Mouse (Mus musculus) Patski (cell line): ENCODE measurements around the gene Gm17018. TPM values are rescaled to one million over a fixed set of nuclear protein-coding genes. Genes with fewer than 3 reads are reported as not detected.

Experiments
- ATAC-seq: fragments of 100-300 bp; one replicate; pipeline ENCODE4 v1.8.0; 2021
- CTCF ChIA-PET: fragments of 350-600 bp; sonication (Branson Sonifier 250); formaldehyde crosslinking; loops from one replicate; lab custom pipeline; 2022; ENCODE audit warnings: inconsistent platforms; lab: Charles Lee
- POLR2A ChIA-PET: fragments of 350-600 bp; sonication (Branson Sonifier 250); formaldehyde crosslinking; loops from one replicate; lab custom pipeline; 2022; ENCODE audit warnings: antibody characterized with exemption, inconsistent platforms; lab: Charles Lee
- DNase-seq: peaks from one replicate; pipeline ENCODE4 v3.0.0-alpha.2; 2011; ENCODE audit warnings: low read depth, low spot score
- H3K27me3 ChIP-seq: fragments of 371-371 bp; one replicate; pipeline ENCODE4 v1.5.1; 2021
- CTCF ChIP-seq: fragments of 100-300 bp; IDR thresholded peaks from one replicate; pipeline ENCODE4 v1.5.1; 2021
- in situ Hi-C: fragments of 300-500 bp; cut with MboI; formaldehyde crosslinking; loops from 3 replicates; pipeline ENCODE4 v1.11.1; 2018; ENCODE audit warnings: low pct_unique_long_range_greater_than_20kb, mixed read lengths
- polyA plus RNA-seq: library from polyadenylated mRNA; unstranded; gene quantifications from one replicate; pipeline ENCODE4 v1.2.3, GENCODE M21; 2021

Gm17018 gene
- polyA plus RNA-seq, 1 experiment from 2014 or later, result 71.7 TPM

DNA sequence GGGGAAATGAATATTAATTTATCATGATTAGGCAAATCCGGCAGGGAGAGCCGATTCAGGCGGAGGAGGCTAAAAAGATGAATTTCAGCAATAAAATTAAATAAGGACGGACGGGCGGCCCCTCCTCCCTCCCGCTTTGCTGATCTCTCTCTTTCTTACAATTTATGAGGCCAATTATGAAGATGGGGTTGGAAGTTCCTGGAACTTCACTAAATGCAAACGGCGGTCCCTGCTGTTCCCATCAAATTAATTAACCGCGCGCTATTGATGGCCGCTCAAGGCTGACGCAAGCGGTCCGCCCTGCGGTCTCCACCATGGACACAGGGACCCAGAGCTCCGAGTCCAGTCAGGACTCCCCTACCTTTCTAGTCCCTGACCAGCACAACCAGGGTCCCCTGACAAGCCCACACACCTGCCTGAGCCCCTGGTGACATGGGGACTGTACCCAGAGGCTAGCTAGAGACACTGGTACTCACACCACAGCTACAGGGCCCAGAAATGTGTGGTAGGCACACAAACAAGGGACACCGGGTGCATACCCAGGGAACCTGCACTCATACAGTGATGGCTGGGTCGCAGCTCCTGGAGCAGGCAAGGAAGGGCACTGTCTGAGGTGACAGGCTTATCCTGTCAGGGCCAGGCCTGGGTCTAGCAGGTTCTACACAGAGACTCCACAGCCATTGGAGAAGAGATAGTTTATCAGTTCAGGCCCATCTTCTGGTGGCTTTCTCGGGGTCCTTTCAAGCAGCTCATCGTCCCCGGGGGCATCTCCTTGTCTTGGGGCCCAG is 11.1 kb upstream of the Gm17018 start:
- TF ChIP-seq CTCF, result no peak
- in situ Hi-C loops, result loop anchor here (5.0 kb wide), 2 partner anchors 242 to 332 kb away; no protein-coding TSS in a partner anchor
- DNase-seq (no peak), ATAC-seq (no peak)
- ChIA-PET CTCF (interaction anchor here (0.9 kb wide), 2 partner anchors 11 to 25 kb away, joined by 3 read pairs; no protein-coding TSS in a partner anchor), POLR2A (no interaction called here)
- H3K27me3 ChIP-seq, result peaks cover 24% of the 10 kb centered on the region

DNA sequence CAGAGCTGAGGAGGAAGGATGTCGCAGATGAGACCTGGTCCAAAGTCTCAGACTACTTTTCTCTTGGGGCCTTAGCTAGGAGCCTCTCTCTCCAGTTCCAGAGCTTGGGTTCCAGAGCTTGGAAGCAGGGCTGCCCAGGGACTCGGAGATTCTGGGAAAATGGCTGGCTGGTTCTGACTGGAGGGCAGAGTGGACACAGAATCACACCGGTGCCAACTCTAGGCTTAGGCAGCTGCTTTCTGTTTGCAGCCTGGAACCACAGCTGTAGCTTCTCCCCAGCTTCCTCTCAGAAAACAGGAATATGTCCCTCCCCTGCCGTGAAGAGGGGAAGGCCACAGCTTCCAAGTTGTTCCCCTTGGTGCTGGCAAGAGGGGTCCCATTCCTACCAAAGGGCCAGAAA is 10.5 kb upstream of the Gm17018 start:
- in situ Hi-C loops, result loop anchor here (5.0 kb wide), 2 partner anchors 243 to 333 kb away; no protein-coding TSS in a partner anchor
- ChIA-PET CTCF (interaction anchor here (0.9 to 1.4 kb wide), 3 partner anchors 12 to 24 kb away, joined by 3 to 4 read pairs (median 3); no protein-coding TSS in a partner anchor), POLR2A (no interaction called here)
- H3K27me3 ChIP-seq, result peaks cover 24% of the 10 kb centered on the region
- TF ChIP-seq CTCF, result no peak
- no peak for DNase-seq
- ATAC-seq, result no peak

DNA sequence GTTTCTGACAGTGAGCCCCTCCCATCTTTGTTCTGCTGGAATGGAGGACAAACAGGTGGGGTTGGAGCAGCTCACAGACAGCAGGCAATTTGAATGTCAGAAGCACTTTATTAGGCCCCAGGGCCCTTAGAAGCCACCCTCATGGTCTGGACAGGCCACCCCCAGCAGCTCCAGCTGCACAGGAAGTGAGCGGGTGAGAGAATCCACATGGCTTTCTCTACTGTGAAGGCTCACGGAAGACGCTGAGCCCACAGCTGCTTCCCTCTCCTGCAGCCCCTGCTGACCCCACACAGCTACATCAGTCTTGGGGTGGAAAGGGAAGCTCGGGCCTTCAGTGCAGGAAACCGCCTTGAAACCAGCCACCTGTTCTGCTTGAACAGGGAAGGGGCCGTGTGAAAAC is 8.2 kb upstream of the Gm17018 start:
- H3K27me3 ChIP-seq, result peaks cover 2% of the 10 kb centered on the region
- ChIA-PET POLR2A (no interaction called here), CTCF (interaction anchor here (1.0 kb wide), 1 partner anchor 330 kb away, joined by 3 read pairs; no protein-coding TSS in a partner anchor)
- in situ Hi-C loops, result no loop called here
- no peak for TF ChIP-seq CTCF
- ATAC-seq, result no peak
- no peak for DNase-seq

DNA sequence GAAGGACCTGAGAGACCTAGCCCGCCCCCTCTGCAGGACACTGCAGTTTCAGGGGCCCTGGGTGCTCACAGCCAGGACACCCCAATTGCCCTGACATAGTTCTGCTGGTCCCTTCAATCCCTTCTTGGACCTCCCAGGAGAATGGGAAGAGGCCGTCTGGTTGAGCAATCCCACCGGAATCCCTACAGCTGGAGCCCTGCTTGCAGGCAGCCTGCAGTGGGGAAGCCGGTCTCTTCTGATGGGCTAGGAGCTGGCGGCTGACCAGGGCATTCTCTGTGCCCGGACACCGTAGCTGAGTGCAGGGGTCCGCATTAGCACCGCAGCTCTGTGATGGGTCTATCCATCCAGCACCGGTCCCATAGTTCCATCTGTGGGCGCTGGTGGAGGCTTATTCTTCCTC is 6.3 kb upstream of the Gm17018 start:
- in situ Hi-C loops, result no loop called here
- DNase-seq (no peak), ATAC-seq (no peak)
- H3K27me3 ChIP-seq, result no peaks in the 10 kb centered on the region
- ChIA-PET CTCF (interaction anchor here (1.3 kb wide), 1 partner anchor 333 kb away, joined by 5 read pairs; no protein-coding TSS in a partner anchor), POLR2A (no interaction called here)
- no peak for TF ChIP-seq CTCF

DNA sequence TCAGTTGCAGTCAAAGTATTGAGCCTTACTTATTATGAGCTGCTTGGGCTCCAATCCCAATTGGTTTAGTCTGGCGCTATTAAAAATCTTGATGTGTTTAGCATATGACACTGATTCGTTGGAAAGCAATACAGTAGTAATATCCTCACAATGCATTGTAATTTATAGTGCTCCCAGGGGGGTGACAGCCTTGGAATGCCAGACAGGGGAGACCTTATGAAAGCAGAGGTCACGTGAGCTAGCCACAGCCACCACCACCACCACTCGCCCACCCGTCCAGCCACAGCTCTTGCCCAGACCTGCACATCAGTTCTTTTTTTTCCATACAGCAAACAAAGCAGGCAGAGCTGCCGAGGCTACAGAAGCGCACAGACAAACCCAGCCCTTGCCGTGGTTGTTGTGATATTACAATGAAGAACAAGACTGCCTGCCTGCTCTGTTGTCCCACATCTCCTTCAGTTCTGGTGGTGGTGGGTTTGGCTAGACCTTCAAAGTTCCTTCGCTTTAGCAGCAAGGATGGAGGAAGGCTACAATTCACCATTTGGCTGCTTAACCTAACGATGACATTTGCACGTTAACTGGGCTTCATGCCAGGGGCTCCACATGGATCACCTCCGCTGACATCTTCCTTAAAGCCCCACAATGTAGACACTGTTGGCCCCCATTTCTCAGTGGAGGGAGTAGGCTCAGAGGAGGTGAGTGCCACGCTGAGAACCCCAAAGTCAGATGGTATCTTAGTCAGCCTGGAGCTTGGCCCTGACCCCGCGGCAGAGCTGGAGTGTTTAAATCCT is 5.7 kb downstream of the Gm17018 start:
- H3K27me3 ChIP-seq, result no peaks in the 10 kb centered on the region
- ATAC-seq (no peak), DNase-seq (no peak)
- in situ Hi-C loops, result no loop called here
- no peak for TF ChIP-seq CTCF
- ChIA-PET CTCF (interaction anchor here (2.0 to 3.2 kb wide), 3 partner anchors 8 to 346 kb away, joined by 4 to 15 read pairs (median 5); no protein-coding TSS in a partner anchor), POLR2A (interaction anchor here (0.8 kb wide), 1 partner anchor 43 kb away, joined by 3 read pairs; no protein-coding TSS in a partner anchor)

DNA sequence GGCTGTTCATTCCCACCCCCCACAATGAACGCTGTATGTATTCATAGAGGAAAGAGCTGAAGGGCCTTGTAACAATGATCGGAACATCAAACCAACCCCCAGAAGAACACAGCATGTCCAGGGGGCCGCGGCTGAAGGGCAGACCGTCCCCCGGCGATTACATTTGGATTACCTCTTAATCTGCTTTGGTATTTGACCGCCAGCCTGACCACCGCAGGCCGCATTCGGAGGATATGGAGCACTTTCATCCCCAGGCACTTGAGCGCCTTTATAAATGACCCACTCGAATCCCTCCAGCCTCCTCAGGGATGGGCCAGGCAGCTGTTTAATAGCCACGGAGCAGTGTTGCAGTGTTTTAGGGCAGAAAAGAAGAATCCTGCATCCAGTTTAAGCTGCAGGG is 7.0 kb downstream of the Gm17018 start:
- no peaks in the 10 kb centered on the region for H3K27me3 ChIP-seq
- POLR2A ChIA-PET, result no interaction called here

DNA sequence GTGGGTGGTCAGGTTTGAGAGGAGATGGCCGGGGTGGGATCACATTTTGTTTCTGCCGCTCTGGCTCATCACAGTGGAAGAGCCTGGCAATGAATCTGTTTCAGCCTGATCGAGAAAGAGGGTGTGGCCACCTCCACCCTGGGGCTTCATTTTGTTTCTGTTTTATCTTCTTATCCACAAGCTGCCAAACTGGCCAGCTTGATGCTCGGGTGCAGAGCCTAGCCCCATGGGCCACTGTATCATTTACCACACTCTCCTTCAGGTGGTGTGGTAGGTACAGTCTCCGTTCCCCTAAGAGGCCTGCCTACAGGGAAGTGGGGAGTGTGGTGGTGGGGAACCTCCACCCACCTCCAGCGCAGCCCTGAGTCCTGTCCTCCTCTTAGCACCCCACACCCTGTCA is 12.6 kb downstream of the Gm17018 start:
- ChIA-PET POLR2A (interaction anchor here (1.1 kb wide), 1 partner anchor 176 kb away, joined by 3 read pairs; no protein-coding TSS in a partner anchor), CTCF (interaction anchor here (0.7 to 1.9 kb wide), 17 partner anchors 8 to 183 kb away, joined by 3 to 15 read pairs (median 4); partner anchors contain the start of genes Gm17018, Npm3 and Poll)
- no peak for TF ChIP-seq CTCF
- ATAC-seq (no peak), DNase-seq (no peak)
- H3K27me3 ChIP-seq, result no peaks in the 10 kb centered on the region
- in situ Hi-C loops, result loop anchor here (5.0 kb wide), 1 partner anchor 174 kb away; the partner anchor contains the start of gene Npm3

More for the DNA sequence above, 7.0 kb downstream of the Gm17018 start:
- CTCF ChIA-PET, result interaction anchor here (2.0 kb wide), 1 partner anchor 17 kb away, joined by 4 read pairs; no protein-coding TSS in a partner anchor
- no peak for TF ChIP-seq CTCF
- ATAC-seq, result no peak
- no peak for DNase-seq
- in situ Hi-C loops, result no loop called here

DNA sequence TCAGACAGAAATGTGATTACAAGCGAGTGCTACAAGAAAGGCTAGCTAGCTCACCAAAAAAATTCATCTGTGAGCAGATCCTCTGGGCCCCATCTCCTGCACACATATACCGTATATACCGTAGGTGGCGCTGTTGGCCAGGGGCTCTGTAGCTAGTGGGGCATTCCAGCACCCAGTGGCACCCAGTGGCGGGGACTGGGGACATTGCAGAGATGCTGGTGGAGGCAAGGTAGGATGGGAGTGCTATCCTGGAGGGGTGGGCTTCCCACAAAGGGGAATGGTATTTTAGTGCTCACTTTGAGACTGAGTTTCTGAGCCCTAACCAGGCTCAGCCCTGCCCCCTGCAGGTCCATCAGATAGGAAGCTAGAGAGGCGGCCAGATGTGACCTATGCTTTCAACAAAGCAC is 13.4 kb downstream of the Gm17018 start:
- ChIA-PET CTCF (interaction anchor here (0.6 to 1.9 kb wide), 27 partner anchors 8 to 353 kb away, joined by 3 to 15 read pairs (median 4); partner anchors contain the start of genes Gm17018, Npm3 and Poll), POLR2A (interaction anchor here (0.6 to 1.1 kb wide), 2 partner anchors 172 to 175 kb away, joined by 3 read pairs; no protein-coding TSS in a partner anchor)
- peak; percentile 96 for TF ChIP-seq CTCF
- ATAC-seq, result peak; percentile 41
- no peak for DNase-seq
- in situ Hi-C loops, result loop anchor here (5.0 kb wide), 1 partner anchor 173 kb away; the partner anchor contains the start of gene Npm3
- no peaks in the 10 kb centered on the region for H3K27me3 ChIP-seq

DNA sequence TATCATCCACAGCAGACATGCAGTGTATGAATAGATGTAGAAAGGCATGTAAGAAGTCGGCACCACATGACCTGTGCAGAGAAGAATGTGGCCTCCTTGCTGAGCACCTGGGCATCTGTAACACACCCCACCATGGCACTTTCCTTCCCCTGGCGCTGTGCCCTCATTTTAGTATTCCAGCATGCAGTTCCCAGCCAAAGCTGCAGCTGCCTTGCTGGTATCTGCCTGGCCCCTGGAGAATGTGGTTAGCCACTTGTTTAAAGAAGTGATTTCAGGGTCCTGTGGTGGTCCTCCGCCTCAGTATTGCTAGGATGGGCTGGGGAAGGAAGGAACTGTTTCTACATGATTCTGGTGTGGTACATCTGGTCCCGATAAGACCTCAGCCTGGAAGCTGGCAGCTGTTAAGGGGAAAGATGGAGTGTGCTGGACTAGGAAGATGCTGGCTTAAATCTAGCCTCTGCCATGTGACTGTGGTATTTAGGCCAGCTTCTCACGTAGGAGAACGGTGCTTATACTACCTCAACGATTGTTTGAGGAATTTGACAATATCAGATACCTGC is 14.0 kb downstream of the Gm17018 start:
- H3K27me3 ChIP-seq, result no peaks in the 10 kb centered on the region
- peak; percentile 9 for ATAC-seq
- CTCF ChIA-PET, result interaction anchor here (0.6 to 1.9 kb wide), 24 partner anchors 10 to 354 kb away, joined by 3 to 15 read pairs (median 4); partner anchors contain the start of genes Gm17018, Npm3 and Poll
- in situ Hi-C loops, result loop anchor here (5.0 kb wide), 1 partner anchor 173 kb away; the partner anchor contains the start of gene Npm3
- no peak for DNase-seq
- POLR2A ChIA-PET, result interaction anchor here (0.6 to 1.1 kb wide), 2 partner anchors 171 to 174 kb away, joined by 3 read pairs; no protein-coding TSS in a partner anchor
- no peak for TF ChIP-seq CTCF
